Mouse (Mus musculus): ENCODE measurements around the gene Nubp1. TPM values are rescaled to one million over a fixed set of nuclear protein-coding genes. Genes with fewer than 3 reads are reported as not detected.

Gene Nubp1
- 47.3 and 49.0 TPM in 2 replicates for polyA plus RNA-seq (2014; fragmentation: Nextera tagmentation; extraction: Ambion mirVana)

DNA sequence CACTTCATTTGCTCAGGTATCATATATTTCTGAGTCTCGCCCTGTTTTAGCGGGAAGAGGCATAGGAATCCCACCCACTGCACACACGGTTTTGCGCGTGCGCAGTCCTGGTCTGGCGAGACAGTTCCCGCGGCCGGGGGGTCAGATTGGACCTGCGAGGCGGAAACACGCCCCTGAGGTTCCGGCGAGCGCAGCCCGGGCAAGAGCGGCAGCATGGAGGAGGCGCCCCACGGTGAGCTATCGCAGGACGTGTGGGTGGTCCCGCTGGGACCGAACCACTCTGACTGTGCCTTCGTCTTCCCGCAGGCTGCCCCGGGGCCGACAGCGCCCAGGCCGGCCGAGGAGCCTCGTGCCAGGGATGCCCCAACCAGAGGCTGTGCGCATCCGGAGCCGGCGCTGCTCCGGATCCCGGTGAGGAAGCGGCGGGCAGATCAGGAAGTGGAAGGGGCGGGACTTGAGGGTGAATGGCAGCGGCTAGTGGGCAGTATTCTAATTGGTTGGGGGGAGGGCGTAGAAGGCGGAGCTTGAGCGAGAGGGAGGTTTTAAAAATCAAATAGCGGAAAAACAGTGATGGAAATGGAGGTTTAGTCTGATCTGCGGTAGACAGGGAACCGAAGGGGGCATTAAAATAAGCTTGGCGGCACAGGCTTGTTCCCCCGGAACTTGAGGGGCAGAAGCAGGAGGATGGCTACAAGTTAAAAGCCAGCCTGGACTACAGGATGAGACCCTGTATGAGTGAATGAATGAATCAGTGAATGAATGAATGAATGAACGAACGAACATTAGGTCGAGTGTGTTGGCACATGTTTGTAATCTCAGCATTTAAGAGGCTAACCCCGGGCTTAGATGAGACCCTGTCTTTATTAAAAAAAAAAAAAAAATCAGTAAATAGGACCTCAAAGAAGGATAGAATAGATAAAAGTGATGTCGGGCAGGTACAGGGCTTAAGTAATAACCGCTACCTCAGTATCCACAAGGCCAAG, at the start of gene Nubp1:
Nubp1 (plus strand) TSS at position 185 of the 983 bp plus-strand sequence.
- H3K9me3 ChIP-seq (ENCODE audit: control insufficient read depth, low read length): no peaks in the 10 kb centered on the region
- H3K9ac ChIP-seq (replicated peaks; ENCODE audit: low read length): peak within 1 kb of the TSS; percentile 65
- peaks cover 10% of the 10 kb centered on the region for H3K4me1 ChIP-seq (ENCODE audit: control insufficient read depth, insufficient read depth, low read length)
- DNase-seq (peak; percentile 99), ATAC-seq (ENCODE audit: low FRiP score, low TSS enrichment) (peak; percentile 97)
- peak within 1 kb of the TSS; percentile 64 for H3K4me3 ChIP-seq (replicated peaks; ENCODE audit: low read depth, low read length)
- H3K27me3 ChIP-seq (ENCODE audit: control insufficient read depth, insufficient read depth, low read length): no peaks in the 10 kb centered on the region
- WGBS: 3% methylated on average over 56 of the region's 56 CpGs
- H3K36me3 ChIP-seq (ENCODE audit: control insufficient read depth, insufficient read depth, low read length): peaks cover 31% of the 10 kb centered on the region
- peak within 1 kb of the TSS; percentile 62 for H3K4me2 ChIP-seq (ENCODE audit: low read length)
- peak within 1 kb of the TSS; percentile 94 for H3K27ac ChIP-seq (replicated peaks; ENCODE audit: low read depth, low read length)

DNA sequence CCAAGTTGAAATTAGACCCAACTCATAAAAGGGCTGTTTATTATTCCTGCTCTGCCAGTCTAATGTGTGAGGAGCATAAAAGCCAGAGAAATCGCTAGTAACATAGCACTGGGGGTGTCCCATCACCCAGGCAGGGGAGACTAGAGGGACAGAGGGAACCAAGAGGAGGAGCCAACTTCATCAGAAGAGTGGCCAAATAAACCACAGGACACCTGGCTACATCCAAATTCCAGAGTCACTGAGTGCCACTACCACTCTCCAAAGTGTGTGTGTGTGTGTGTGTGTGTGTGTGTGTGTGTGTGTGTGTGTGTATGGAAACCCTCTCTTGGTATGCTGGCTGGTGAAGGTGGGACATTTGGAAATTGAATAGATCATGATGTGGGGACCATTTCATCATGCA, 48.7 kb upstream of the Nubp1 start:
- Histone ChIP-seq H3K4me1 (ENCODE audit: control insufficient read depth, insufficient read depth, low read length) (0 out of 2 replicates have a peak, but pooled peaks cover 3% of the 10 kb centered on the region), H3K4me2 (ENCODE audit: low read length) (no peak overlapping the region), H3K27ac (replicated peaks; ENCODE audit: low read depth, low read length) (no peak overlapping the region), H3K36me3 (ENCODE audit: control insufficient read depth, insufficient read depth, low read length) (no peaks in the 10 kb centered on the region), H3K9me3 (ENCODE audit: control insufficient read depth, low read length) (no peaks in the 10 kb centered on the region), H3K27me3 (ENCODE audit: control insufficient read depth, insufficient read depth, low read length) (no peaks in the 10 kb centered on the region), H3K9ac (replicated peaks; ENCODE audit: low read length) (no peak overlapping the region), H3K4me3 (replicated peaks; ENCODE audit: low read depth, low read length) (no peak overlapping the region)
- no peak for ATAC-seq (ENCODE audit: low FRiP score, low TSS enrichment)
- no peak for DNase-seq
- WGBS: 61% methylated on average over 1 of the region's 1 CpGs

DNA sequence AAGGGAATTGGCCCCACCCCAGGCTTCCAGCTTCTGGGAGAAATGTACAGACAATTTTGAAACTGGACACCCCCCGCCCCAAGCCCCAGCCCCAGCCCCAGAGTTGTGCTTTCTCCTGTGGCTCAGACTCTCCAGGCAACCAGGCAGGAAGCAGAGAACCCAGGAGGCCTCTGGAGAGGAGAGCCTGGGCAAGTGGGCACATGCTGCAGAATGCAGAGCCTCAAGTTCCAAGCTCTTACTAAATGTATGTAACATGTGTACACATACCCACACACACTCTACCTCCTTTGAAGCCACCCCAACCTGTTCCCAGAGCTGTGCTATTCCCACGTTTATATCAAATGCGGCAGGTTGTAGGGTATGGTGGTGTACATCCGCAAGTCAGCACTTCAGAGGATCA, 46.0 kb upstream of the Nubp1 start:
- Histone ChIP-seq H3K9ac (replicated peaks; ENCODE audit: low read length) (no peak overlapping the region), H3K9me3 (ENCODE audit: control insufficient read depth, low read length) (no peaks in the 10 kb centered on the region), H3K36me3 (ENCODE audit: control insufficient read depth, insufficient read depth, low read length) (no peaks in the 10 kb centered on the region), H3K27me3 (ENCODE audit: control insufficient read depth, insufficient read depth, low read length) (no peaks in the 10 kb centered on the region), H3K4me2 (ENCODE audit: low read length) (no peak overlapping the region), H3K4me3 (replicated peaks; ENCODE audit: low read depth, low read length) (no peak overlapping the region), H3K4me1 (ENCODE audit: control insufficient read depth, insufficient read depth, low read length) (0 out of 2 replicates have a peak, but pooled peaks cover 3% of the 10 kb centered on the region), H3K27ac (replicated peaks; ENCODE audit: low read depth, low read length) (no peak overlapping the region)
- DNase-seq (no peak), ATAC-seq (ENCODE audit: low FRiP score, low TSS enrichment) (no peak)
- 91% methylated on average over 4 of the region's 4 CpGs for WGBS

GRCm38 (mm10) chr16:10366240-10367217, 45.2 kb upstream of the Nubp1 start:
- no peak overlapping the region for H3K4me2 ChIP-seq (ENCODE audit: low read length)
- peak; percentile 51 for DNase-seq

GRCm38 (mm10) chr16:10369468-10369934, 42.2 kb upstream of the Nubp1 start:
- H3K4me1 ChIP-seq (ENCODE audit: control insufficient read depth, insufficient read depth, low read length): peaks cover 5% of the 10 kb centered on the region; the same call in 1 of the 2 replicates
- no peak overlapping the region for H3K4me2 ChIP-seq (ENCODE audit: low read length)
- H3K27me3 ChIP-seq (ENCODE audit: control insufficient read depth, insufficient read depth, low read length): no peaks in the 10 kb centered on the region
- 49% methylated on average over 3 of the region's 3 CpGs for WGBS
- DNase-seq (peak; percentile 16), ATAC-seq (ENCODE audit: low FRiP score, low TSS enrichment) (no peak)
- 0 out of 2 replicates have a peak overlapping the region, but pooled peaks have one; percentile 13 for H3K27ac ChIP-seq (replicated peaks; ENCODE audit: low read depth, low read length)
- H3K36me3 ChIP-seq (ENCODE audit: control insufficient read depth, insufficient read depth, low read length): no peaks in the 10 kb centered on the region
- no peak overlapping the region for H3K9ac ChIP-seq (replicated peaks; ENCODE audit: low read length)
- H3K4me3 ChIP-seq (replicated peaks; ENCODE audit: low read depth, low read length): no peak overlapping the region
- H3K9me3 ChIP-seq (ENCODE audit: control insufficient read depth, low read length): no peaks in the 10 kb centered on the region

More at GRCm38 (mm10) chr16:10366240-10367217, 45.2 kb upstream of the Nubp1 start:
- no peak for ATAC-seq (ENCODE audit: low FRiP score, low TSS enrichment)
- Histone ChIP-seq H3K4me1 (ENCODE audit: control insufficient read depth, insufficient read depth, low read length) (0 out of 2 replicates have a peak, but pooled peaks cover 3% of the 10 kb centered on the region), H3K4me3 (replicated peaks; ENCODE audit: low read depth, low read length) (no peak overlapping the region), H3K27ac (replicated peaks; ENCODE audit: low read depth, low read length) (0 out of 2 replicates have a peak overlapping the region, but pooled peaks have one; percentile 20), H3K27me3 (ENCODE audit: control insufficient read depth, insufficient read depth, low read length) (no peaks in the 10 kb centered on the region), H3K9me3 (ENCODE audit: control insufficient read depth, low read length) (no peaks in the 10 kb centered on the region), H3K9ac (replicated peaks; ENCODE audit: low read length) (no peak overlapping the region), H3K36me3 (ENCODE audit: control insufficient read depth, insufficient read depth, low read length) (no peaks in the 10 kb centered on the region)
- WGBS: 75% methylated on average over 14 of the region's 14 CpGs

DNA sequence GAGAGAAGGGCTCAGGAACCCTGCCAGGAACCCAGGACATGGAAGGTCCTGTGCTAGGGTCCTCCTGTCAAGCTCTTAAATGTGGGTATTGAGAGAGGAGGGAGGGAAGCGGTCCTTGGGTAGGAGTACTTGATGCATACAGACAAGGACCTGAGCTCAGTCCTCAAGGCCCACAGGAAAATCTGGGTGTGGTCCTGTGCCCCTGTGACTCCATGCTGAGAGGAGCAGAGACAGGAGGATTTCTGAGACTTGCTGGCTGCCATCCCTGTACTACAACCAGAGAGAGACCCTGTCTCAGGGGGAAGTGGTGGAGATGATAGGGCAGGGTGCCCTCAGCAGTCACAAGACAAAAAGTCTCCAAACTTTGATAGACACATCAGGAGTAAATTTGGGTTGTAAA, 41.8 kb upstream of the Nubp1 start:
- 93% methylated on average over 1 of the region's 1 CpGs for WGBS
- Histone ChIP-seq H3K36me3 (ENCODE audit: control insufficient read depth, insufficient read depth, low read length) (no peaks in the 10 kb centered on the region), H3K27me3 (ENCODE audit: control insufficient read depth, insufficient read depth, low read length) (no peaks in the 10 kb centered on the region), H3K27ac (replicated peaks; ENCODE audit: low read depth, low read length) (no peak overlapping the region), H3K9ac (replicated peaks; ENCODE audit: low read length) (no peak overlapping the region), H3K9me3 (ENCODE audit: control insufficient read depth, low read length) (no peaks in the 10 kb centered on the region), H3K4me2 (ENCODE audit: low read length) (no peak overlapping the region), H3K4me3 (replicated peaks; ENCODE audit: low read depth, low read length) (no peak overlapping the region), H3K4me1 (ENCODE audit: control insufficient read depth, insufficient read depth, low read length) (peaks cover 7% of the 10 kb centered on the region; the same call in 1 of the 2 replicates)
- DNase-seq (no peak), ATAC-seq (ENCODE audit: low FRiP score, low TSS enrichment) (no peak)

GRCm38 (mm10) chr16:10372372-10372771, 39.4 kb upstream of the Nubp1 start:
- Histone ChIP-seq H3K4me1 (ENCODE audit: control insufficient read depth, insufficient read depth, low read length) (peaks cover 7% of the 10 kb centered on the region; the same call in 1 of the 2 replicates), H3K4me2 (ENCODE audit: low read length) (no peak overlapping the region), H3K9me3 (ENCODE audit: control insufficient read depth, low read length) (no peaks in the 10 kb centered on the region), H3K27ac (replicated peaks; ENCODE audit: low read depth, low read length) (no peak overlapping the region), H3K27me3 (ENCODE audit: control insufficient read depth, insufficient read depth, low read length) (no peaks in the 10 kb centered on the region), H3K9ac (replicated peaks; ENCODE audit: low read length) (no peak overlapping the region), H3K36me3 (ENCODE audit: control insufficient read depth, insufficient read depth, low read length) (no peaks in the 10 kb centered on the region), H3K4me3 (replicated peaks; ENCODE audit: low read depth, low read length) (no peak overlapping the region)
- no peak for ATAC-seq (ENCODE audit: low FRiP score, low TSS enrichment)
- no peak for DNase-seq
- 75% methylated on average over 4 of the region's 4 CpGs for WGBS

Measured in midbrain, embryonic 14.5 days (tissue).